In the genomic region with DNA sequence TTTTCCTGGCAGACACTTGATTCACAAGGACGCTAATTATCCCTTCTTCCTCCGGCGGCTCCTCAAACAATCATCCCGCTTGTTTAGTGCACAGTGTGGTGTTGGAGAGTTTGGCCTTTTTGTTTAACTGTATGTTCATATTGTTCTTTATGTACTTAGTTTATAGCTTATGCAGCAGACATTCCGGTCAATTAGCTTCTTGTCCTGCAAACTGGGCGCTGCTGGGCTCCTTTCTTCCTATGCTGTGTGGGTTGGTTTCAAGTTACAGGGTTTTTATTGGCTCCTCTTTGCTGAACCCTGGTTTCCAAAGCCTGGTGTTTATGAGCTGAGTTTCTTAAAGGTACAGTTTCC, we compare ENCODE assay signal across 8 mouse cellular contexts.
DNase-seq lines count a peak whose midpoint lies in the region; ATAC-seq and TF ChIP-seq lines count a peak whose summit lies in the region.

No protein-coding gene starts in this region.

- peaks cover 60% of the 10 kb centered on the region for H3K79me3 ChIP-seq in C2C12 (ENCODE audit: low read depth)

- ATAC-seq in heart, embryonic 12.5 days (ENCODE audit: insufficient number of reproducible peaks, low FRiP score): no peak
- peak; percentile 81 for ATAC-seq in kidney, embryonic 15.5 days (replicated peaks; ENCODE audit: low FRiP score)
- ATAC-seq in midbrain, embryonic 12.5 days (ENCODE audit: low FRiP score, low read depth): 0 out of 2 replicates have a peak, but pooled peaks have one; percentile 19

- WGBS in heart, embryonic 12.5 days: 4% methylated on average over 6 of the region's 6 CpGs
- WGBS in kidney, embryonic 15.5 days: 1% methylated on average over 6 of the region's 6 CpGs
- 1% methylated on average over 6 of the region's 6 CpGs for WGBS in midbrain, embryonic 12.5 days

- H3K27ac ChIP-seq in brown adipose tissue, adult 24 weeks (replicated peaks; ENCODE audit: low read depth, low read length): no peak overlapping the region
- H3K27ac ChIP-seq in heart, embryonic 12.5 days (ENCODE audit: poor library complexity, severe bottlenecking): peak overlapping the region; percentile 80
- H3K27ac ChIP-seq in kidney, embryonic 15.5 days: peak overlapping the region; percentile 95
- H3K27ac ChIP-seq in midbrain, embryonic 12.5 days (replicated peaks): peak overlapping the region; percentile 60

- no peaks in the 10 kb centered on the region for H3K27me3 ChIP-seq in C2C12 (ENCODE audit: control insufficient read depth, insufficient read depth, insufficient read length)
- H3K27me3 ChIP-seq in heart, embryonic 12.5 days (replicated peaks): no peaks in the 10 kb centered on the region
- no peaks in the 10 kb centered on the region for H3K27me3 ChIP-seq in kidney, embryonic 15.5 days
- no peaks in the 10 kb centered on the region for H3K27me3 ChIP-seq in midbrain, embryonic 12.5 days

- no peak for DNase-seq in cerebellum, adult 8-10 months
- DNase-seq in cerebellum, adult 18-20 months: no peak
- DNase-seq in urinary bladder, adult 2 months (ENCODE audit: low spot score): no peak

- peaks cover 7% of the 10 kb centered on the region for H3K4me1 ChIP-seq in brown adipose tissue, adult 24 weeks (ENCODE audit: control insufficient read depth, insufficient read depth, insufficient read length, low read length)
- H3K4me1 ChIP-seq in heart, embryonic 12.5 days (replicated peaks): peaks cover 60% of the 10 kb centered on the region
- peaks cover 60% of the 10 kb centered on the region for H3K4me1 ChIP-seq in kidney, embryonic 15.5 days
- peaks cover 50% of the 10 kb centered on the region for H3K4me1 ChIP-seq in midbrain, embryonic 12.5 days

- H3K4me2 ChIP-seq in heart, embryonic 12.5 days: peak overlapping the region; percentile 66
- peak overlapping the region; percentile 55 for H3K4me2 ChIP-seq in kidney, embryonic 15.5 days
- H3K4me2 ChIP-seq in midbrain, embryonic 12.5 days (replicated peaks): peak overlapping the region; percentile 44

- peak overlapping the region; percentile 32 for H3ac ChIP-seq in C2C12 (ENCODE audit: control insufficient read depth, insufficient read length, low read depth)

- H3K4me3 ChIP-seq in C2C12 (ENCODE audit: insufficient read depth, poor library complexity, severe bottlenecking): no peak overlapping the region
- H3K4me3 ChIP-seq in brown adipose tissue, adult 24 weeks (ENCODE audit: insufficient read depth, low read depth, low read length): peak overlapping the region; percentile 31
- peak overlapping the region; percentile 32 for H3K4me3 ChIP-seq in heart, embryonic 12.5 days
- H3K4me3 ChIP-seq in kidney, embryonic 15.5 days (replicated peaks): peak overlapping the region; percentile 30
- H3K4me3 ChIP-seq in midbrain, embryonic 12.5 days: peak overlapping the region; percentile 14

- no peak for TF ChIP-seq CTCF in C2C12 (IDR thresholded peaks at IDR 0.05; ENCODE audit: control insufficient read depth, insufficient read depth, insufficient read length)

- peak overlapping the region; percentile 35; the same call in 1 of the 2 replicates for H3K9ac ChIP-seq in heart, embryonic 12.5 days
- peak overlapping the region; percentile 26; the same call in 1 of the 2 replicates for H3K9ac ChIP-seq in kidney, embryonic 15.5 days
- no peak overlapping the region for H3K9ac ChIP-seq in midbrain, embryonic 12.5 days (replicated peaks)

- peaks cover 96% of the 10 kb centered on the region for H3K79me2 ChIP-seq in C2C12 (ENCODE audit: control insufficient read depth, insufficient read depth)

- H3K9me3 ChIP-seq in heart, embryonic 12.5 days (replicated peaks): no peaks in the 10 kb centered on the region
- H3K9me3 ChIP-seq in kidney, embryonic 15.5 days (replicated peaks): no peaks in the 10 kb centered on the region
- no peaks in the 10 kb centered on the region for H3K9me3 ChIP-seq in midbrain, embryonic 12.5 days

- H3K36me3 ChIP-seq in C2C12 (ENCODE audit: control insufficient read depth, insufficient read depth): no peaks in the 10 kb centered on the region
- H3K36me3 ChIP-seq in heart, embryonic 12.5 days: no peaks in the 10 kb centered on the region
- no peaks in the 10 kb centered on the region for H3K36me3 ChIP-seq in kidney, embryonic 15.5 days
- no peaks in the 10 kb centered on the region for H3K36me3 ChIP-seq in midbrain, embryonic 12.5 days

TF ChIP-seq in C2C12, 6 proteins besides CTCF, POLR2A, EP300 and RAD21:
- TF ChIP-seq USF1 (IDR thresholded peaks at IDR 0.05; ENCODE audit: low read depth) (no peak), MAX (IDR thresholded peaks at IDR 0.05) (no peak), MYOD1 (IDR thresholded peaks at IDR 0.05; ENCODE audit: control insufficient read depth, insufficient read length, low read depth) (no peak), CEBPB (IDR thresholded peaks at IDR 0.05; ENCODE audit: low read depth) (no peak), FOSL1 (IDR thresholded peaks at IDR 0.05; ENCODE audit: insufficient read depth, low read length, poor library complexity, severe bottlenecking) (no peak)
TF ChIP-seq in C2C12: peak in this region for 0.
